Mouse (Mus musculus): ENCODE results near the gene Mvp. TPM values are rescaled to one million over a fixed set of nuclear protein-coding genes. Genes with fewer than 3 reads are reported as not detected.

The Mvp gene
- polyA plus RNA-seq, 1 experiment: 72.4 TPM

DNA sequence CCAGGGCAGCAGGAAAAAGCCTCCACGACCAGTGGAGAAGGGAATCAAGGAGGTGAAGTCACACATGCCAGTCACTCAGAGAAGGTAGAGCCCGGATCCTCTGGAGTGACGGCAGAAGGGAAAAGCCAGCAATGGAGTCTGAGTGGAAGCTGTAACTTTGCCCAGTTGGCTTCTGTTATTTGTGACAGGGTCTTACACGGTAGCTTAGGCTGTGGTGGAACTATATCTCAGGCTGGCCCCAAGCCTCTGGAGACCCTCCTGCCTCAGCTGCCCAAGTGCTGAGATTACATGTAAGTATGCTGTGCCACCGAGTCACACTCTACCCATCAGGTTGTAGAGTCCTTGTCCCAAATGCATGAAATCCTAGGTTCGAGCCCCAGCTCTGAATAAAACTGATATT is 1.0 kb downstream of the Mvp start:
- no peak for TF ChIP-seq GATA1 (IDR thresholded peaks at IDR 0.05; ENCODE audit: borderline replicate concordance, low read length)
- TF ChIP-seq FLI1 (IDR thresholded peaks at IDR 0.05; ENCODE audit: low read length): no peak
- Histone ChIP-seq H3K4me1 (peaks cover 86% of the 10 kb centered on the region), H3K36me3 (replicated peaks; ENCODE audit: low read length) (peaks cover 54% of the 10 kb centered on the region), H3K27me3 (replicated peaks) (no peaks in the 10 kb centered on the region), H3K4me3 (replicated peaks) (peak overlapping the region; percentile 96), H3K9me3 (no peaks in the 10 kb centered on the region)

DNA sequence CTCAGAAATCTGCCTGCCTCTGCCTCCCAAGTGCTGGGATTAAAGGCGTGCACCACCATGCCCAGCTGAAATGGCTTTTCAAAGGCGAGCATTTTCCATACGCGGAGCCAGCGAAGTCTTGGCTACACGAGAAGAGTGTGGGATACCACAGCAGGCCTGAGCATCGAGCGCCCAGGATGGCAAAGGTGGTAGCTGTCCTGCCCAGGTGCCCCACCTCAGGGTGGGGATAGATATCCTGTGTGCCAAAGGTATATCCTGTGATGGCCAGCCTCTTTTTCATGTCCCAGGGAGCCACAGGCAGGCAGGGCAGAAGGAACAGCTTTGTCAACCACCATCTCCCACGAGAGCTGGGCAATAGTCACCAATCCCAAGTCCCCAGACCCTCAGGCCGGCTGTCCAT is 1.6 kb downstream of the Mvp start:
- TF ChIP-seq FLI1 (IDR thresholded peaks at IDR 0.05; ENCODE audit: low read length): no peak
- TF ChIP-seq GATA1 (IDR thresholded peaks at IDR 0.05; ENCODE audit: borderline replicate concordance, low read length): no peak
- peaks cover 86% of the 10 kb centered on the region for H3K4me1 ChIP-seq
- no peaks in the 10 kb centered on the region for H3K9me3 ChIP-seq
- peak overlapping the region; percentile 96 for H3K4me3 ChIP-seq (replicated peaks)
- peaks cover 54% of the 10 kb centered on the region for H3K36me3 ChIP-seq (replicated peaks; ENCODE audit: low read length)
- H3K27me3 ChIP-seq (replicated peaks): no peaks in the 10 kb centered on the region

DNA sequence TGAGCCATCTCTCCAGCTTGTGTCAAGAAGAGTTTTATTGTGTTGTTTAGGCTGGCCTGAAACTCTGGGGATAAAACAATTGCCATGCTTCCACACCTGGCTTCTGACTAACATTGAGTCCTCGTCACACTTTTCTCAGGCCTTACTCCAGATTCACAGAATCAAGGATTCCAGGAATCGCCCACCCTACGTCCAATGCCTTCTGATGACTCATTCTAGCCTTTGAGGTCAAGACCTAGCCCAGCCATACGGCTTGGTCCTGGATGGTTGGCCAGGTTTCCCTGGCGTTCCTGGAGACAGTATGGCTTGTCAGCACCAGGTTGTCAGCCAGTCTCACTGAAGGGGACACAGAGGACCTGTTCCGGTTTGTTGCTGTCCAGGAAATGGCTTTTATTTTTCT is 2.0 kb downstream of the Mvp start:
- Histone ChIP-seq H3K36me3 (replicated peaks; ENCODE audit: low read length) (peaks cover 57% of the 10 kb centered on the region), H3K4me1 (peaks cover 86% of the 10 kb centered on the region), H3K27me3 (replicated peaks) (no peaks in the 10 kb centered on the region)

DNA sequence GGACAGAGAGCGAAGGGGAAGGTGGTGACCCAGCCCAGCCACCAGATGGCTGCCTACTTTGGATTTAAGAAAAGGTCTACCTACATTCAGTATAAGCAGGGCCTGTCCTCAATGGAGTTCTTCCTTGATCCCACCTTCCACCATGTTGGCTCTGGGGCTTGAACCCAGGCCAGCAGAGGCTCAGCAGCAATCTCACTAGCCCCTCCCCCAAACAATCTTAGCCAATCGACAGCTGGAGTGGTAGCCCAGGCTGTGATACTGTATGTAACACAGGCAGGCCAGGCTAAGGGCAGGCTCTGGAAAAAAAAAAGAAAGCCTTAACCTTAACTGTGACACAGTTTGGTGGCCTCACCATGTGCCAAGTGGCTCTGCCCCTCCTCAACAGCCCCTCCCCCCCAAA is 2.7 kb downstream of the Mvp start:
- H3K4me3 ChIP-seq (replicated peaks): peak overlapping the region; percentile 56
- H3K4me1 ChIP-seq: peaks cover 91% of the 10 kb centered on the region
- TF ChIP-seq GATA1 (IDR thresholded peaks at IDR 0.05; ENCODE audit: borderline replicate concordance, low read length): no peak
- H3K9me3 ChIP-seq: no peaks in the 10 kb centered on the region
- H3K36me3 ChIP-seq (replicated peaks; ENCODE audit: low read length): peaks cover 59% of the 10 kb centered on the region
- no peaks in the 10 kb centered on the region for H3K27me3 ChIP-seq (replicated peaks)

More for the DNA sequence above, 2.0 kb downstream of the Mvp start:
- no peaks in the 10 kb centered on the region for H3K9me3 ChIP-seq
- TF ChIP-seq FLI1 (IDR thresholded peaks at IDR 0.05; ENCODE audit: low read length) (no peak), GATA1 (IDR thresholded peaks at IDR 0.05; ENCODE audit: borderline replicate concordance, low read length) (no peak)
- H3K4me3 ChIP-seq (replicated peaks): no peak overlapping the region

DNA sequence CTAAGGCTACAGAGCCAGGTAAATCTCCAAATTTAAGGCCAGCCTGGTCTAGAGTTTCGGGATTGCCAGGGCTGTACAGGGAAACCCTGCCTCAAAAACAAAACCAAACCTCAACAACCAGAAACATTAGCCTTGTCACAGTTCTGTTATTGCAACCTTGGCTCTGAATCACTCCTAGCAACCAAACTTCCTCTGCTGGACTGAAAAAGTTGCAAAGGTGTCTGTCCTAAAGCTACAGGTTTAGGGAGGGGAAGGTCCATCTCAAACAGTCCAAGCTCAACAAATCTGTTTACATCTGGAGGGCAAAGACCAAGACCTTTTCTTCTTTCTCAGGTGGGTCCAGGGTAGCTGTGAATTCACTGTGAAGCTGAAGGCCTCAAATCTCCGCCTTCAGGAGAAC is 3.4 kb downstream of the Mvp start:
- H3K4me1 ChIP-seq: peaks cover 93% of the 10 kb centered on the region
- peak overlapping the region; percentile 56 for H3K4me3 ChIP-seq (replicated peaks)
- H3K36me3 ChIP-seq (replicated peaks; ENCODE audit: low read length): peaks cover 60% of the 10 kb centered on the region

DNA sequence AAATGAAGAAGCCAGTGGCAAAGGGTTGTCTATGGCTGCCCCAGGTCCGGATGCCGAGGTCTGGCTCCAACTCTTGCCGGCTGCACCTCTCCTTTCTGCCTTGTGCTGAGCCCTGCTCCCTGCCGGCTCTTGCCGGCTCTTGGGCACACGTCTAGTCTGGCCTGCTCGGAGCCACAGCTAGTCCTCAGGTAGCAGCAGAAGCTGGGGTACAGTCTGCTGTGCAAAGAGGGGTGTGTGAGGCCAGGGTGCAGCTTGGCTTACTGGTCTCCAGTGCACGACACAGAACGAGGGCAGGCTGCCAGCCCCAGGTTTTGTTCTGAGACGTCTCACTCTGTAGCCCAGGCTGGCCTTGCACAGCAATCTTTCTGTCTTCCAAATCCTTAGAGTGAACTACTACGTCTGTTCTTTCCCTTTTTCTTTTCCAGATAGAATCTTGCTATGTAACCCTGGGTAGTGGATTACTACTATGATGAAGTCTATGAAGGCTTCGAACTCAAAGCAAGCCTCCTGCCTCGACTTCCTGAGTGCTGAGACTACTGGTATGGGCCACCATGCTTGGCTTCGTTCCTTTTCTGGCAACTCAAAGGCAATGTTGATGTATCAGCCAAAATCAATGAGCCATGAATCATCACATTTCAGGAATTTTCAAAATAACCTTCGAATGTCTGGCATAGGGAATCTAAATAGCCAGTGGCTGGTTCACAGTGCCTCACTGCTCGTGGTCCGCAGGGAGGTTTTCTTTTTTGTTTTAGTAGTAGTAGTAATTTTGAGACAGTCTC is 4.9 kb downstream of the Mvp start:
- peaks cover 52% of the 10 kb centered on the region for H3K36me3 ChIP-seq (replicated peaks; ENCODE audit: low read length)
- no peak for TF ChIP-seq GATA1 (IDR thresholded peaks at IDR 0.05; ENCODE audit: borderline replicate concordance, low read length)
- TF ChIP-seq FLI1 (IDR thresholded peaks at IDR 0.05; ENCODE audit: low read length): no peak
- H3K9me3 ChIP-seq: no peaks in the 10 kb centered on the region
- peaks cover 86% of the 10 kb centered on the region for H3K4me1 ChIP-seq
- H3K27me3 ChIP-seq (replicated peaks): no peaks in the 10 kb centered on the region
- peak overlapping the region; percentile 88 for H3K4me3 ChIP-seq (replicated peaks)

More for the DNA sequence above, 3.4 kb downstream of the Mvp start:
- Histone ChIP-seq H3K9me3 (no peaks in the 10 kb centered on the region), H3K27me3 (replicated peaks) (no peaks in the 10 kb centered on the region)
- no peak for TF ChIP-seq FLI1 (IDR thresholded peaks at IDR 0.05; ENCODE audit: low read length)
- no peak for TF ChIP-seq GATA1 (IDR thresholded peaks at IDR 0.05; ENCODE audit: borderline replicate concordance, low read length)

DNA sequence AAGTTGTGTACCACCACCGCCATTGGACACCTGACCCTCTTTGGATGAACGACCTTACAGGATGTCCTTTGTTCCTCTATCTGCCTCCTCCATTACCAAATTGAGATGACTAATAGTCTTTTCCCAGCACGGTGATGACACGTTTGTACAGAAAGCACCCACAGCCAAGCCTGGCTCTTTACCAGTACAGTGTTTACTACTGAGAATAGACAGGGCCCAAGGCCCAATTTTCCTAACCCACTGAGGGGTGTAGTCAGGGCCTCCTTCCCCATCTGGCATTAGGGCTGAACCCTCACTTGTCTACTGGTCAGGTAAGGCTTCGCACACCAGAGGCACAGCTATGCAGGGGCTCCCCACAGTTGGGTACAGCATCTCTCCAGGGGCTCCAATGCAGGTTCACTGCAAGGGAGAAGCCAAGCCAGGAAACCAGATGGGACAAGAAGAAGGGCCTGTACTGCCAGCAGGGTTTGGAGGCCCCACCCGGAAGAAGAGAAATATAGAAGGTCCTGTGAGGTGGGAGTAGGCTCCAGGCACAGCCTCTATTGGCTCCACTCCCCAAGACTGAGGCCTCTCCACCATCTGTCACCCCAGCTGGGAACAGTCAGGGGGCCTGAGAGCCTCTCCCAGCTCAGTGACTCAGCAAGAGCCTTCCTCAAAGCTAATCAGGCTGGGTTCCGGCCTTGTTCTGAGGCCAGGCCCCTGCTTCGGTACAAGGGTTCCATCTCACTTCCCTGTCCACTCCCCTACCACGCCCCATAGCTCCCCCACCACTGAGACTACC is 6.0 kb downstream of the Mvp start:
- Histone ChIP-seq H3K4me1 (peaks cover 92% of the 10 kb centered on the region), H3K4me3 (replicated peaks) (peak overlapping the region; percentile 88), H3K9me3 (no peaks in the 10 kb centered on the region), H3K36me3 (replicated peaks; ENCODE audit: low read length) (peaks cover 57% of the 10 kb centered on the region), H3K27me3 (replicated peaks) (no peaks in the 10 kb centered on the region)
- no peak for TF ChIP-seq GATA1 (IDR thresholded peaks at IDR 0.05; ENCODE audit: borderline replicate concordance, low read length)
- no peak for TF ChIP-seq FLI1 (IDR thresholded peaks at IDR 0.05; ENCODE audit: low read length)

DNA sequence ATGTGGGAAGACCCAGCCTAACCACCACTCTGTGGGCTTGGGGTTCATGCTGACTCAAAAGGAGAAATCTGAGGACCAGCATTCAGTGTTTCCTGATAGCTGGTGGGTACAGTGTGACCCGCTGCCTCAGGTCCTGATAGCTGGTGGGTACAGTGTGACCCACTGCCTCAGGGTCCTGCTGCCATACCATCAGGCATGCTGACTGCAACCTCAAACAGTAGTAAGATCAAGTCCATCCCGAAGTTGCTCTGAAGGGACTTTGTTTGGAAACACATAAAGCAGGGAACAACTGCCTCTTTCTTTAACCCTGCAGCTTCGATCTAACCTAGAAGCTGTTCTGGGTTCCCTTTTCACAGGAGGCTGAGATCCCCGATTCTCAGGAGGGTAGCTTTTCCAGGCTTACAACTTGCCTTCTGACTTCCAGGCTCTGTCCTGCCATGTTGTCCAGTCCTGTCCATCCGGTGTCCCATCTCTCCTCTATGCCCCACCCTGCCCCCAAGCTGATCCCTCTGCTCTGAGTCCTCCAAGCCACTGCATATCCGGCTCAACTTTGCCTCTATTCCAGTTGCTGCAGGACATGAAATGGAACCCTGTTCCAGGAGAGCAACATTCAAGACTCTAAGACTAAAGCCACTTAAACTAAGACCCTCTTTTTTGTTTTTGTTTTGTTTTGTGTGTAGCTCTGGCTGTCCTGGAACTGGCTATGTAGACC is 7.0 kb downstream of the Mvp start:
- no peaks in the 10 kb centered on the region for H3K9me3 ChIP-seq
- H3K4me1 ChIP-seq: peaks cover 92% of the 10 kb centered on the region
- H3K4me3 ChIP-seq (replicated peaks): peak overlapping the region; percentile 67
- peaks cover 50% of the 10 kb centered on the region for H3K36me3 ChIP-seq (replicated peaks; ENCODE audit: low read length)
- TF ChIP-seq GATA1 (IDR thresholded peaks at IDR 0.05; ENCODE audit: borderline replicate concordance, low read length): no peak
- no peak for TF ChIP-seq FLI1 (IDR thresholded peaks at IDR 0.05; ENCODE audit: low read length)
- H3K27me3 ChIP-seq (replicated peaks): no peaks in the 10 kb centered on the region

DNA sequence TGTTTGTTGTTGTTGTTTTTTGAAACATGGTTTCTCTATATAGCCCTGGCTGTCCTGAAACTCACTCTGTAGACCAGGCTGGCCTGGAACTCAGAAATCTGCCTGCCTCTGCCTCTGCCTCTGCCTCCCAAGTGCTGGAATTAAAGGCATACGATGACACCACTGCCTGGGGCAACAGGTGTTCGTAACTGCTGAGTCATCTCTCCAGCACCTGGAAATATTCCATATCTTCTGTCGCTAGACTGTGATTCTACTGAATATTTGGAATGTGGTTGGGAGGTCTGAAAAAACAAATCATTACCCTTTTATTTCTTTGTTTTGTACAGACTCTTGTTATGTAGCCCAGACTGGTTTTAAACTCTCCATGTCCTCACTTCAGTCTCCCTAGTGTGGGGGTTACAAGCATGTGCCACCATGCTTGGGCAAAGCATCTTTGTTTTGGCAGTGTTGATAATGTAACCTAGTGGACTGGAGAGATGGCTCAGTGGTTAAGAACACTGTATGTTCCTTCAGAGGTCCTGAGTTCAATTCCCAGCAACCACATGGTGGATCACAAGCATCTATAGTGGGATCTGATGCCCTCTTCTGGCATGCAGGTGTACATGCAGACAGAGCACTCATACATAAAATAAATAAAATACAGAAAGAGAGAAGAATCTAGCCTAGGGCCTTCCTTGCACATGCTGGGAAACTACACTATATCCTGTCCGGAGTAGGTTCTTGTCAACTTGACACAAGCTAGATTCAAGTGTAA is 10.1 kb downstream of the Mvp start:
- no peaks in the 10 kb centered on the region for H3K9me3 ChIP-seq
- no peak for TF ChIP-seq GATA1 (IDR thresholded peaks at IDR 0.05; ENCODE audit: borderline replicate concordance, low read length)
- TF ChIP-seq FLI1 (IDR thresholded peaks at IDR 0.05; ENCODE audit: low read length): no peak
- H3K36me3 ChIP-seq (replicated peaks; ENCODE audit: low read length): peaks cover 48% of the 10 kb centered on the region
- H3K4me1 ChIP-seq: peaks cover 87% of the 10 kb centered on the region
- H3K4me3 ChIP-seq (replicated peaks): no peak overlapping the region
- H3K27me3 ChIP-seq (replicated peaks): no peaks in the 10 kb centered on the region
